Mouse (Mus musculus): ENCODE results near the gene Ppp1r10. TPM values are rescaled to one million over a fixed set of nuclear protein-coding genes. Genes with fewer than 3 reads are reported as not detected.
A peak's percentile ranks its signal among the peaks of the same experiment; 100 is the strongest.

Gene Ppp1r10
- total RNA-seq, 2 experiments from 2014 or later = 22.6 to 44.3 TPM

GRCm38 (mm10) chr17:35978811-35979400 is 62.7 kb downstream of the Ppp1r10 start:
- intact Hi-C loops (cut with DNase I) = loop anchor here (1.0 kb wide), 1 partner anchor 10 kb away; the partner anchor contains the start of gene Abcf1
- no peak for DNase-seq

GRCm38 (mm10) chr17:35979401-35980362 is 63.4 kb downstream of the Ppp1r10 start, which contains the start of the genes Gnl1 and Prr3:
TSS of gene Gnl1 (plus strand) at chr17:35979851.
TSS of gene Prr3 (minus strand) at chr17:35980236.
- intact Hi-C loops (cut with DNase I) = loop anchor here (5.0 kb wide), 1 partner anchor 57 kb away; no protein-coding TSS in a partner anchor
- peak; percentile 87 to 97 for DNase-seq

DNA sequence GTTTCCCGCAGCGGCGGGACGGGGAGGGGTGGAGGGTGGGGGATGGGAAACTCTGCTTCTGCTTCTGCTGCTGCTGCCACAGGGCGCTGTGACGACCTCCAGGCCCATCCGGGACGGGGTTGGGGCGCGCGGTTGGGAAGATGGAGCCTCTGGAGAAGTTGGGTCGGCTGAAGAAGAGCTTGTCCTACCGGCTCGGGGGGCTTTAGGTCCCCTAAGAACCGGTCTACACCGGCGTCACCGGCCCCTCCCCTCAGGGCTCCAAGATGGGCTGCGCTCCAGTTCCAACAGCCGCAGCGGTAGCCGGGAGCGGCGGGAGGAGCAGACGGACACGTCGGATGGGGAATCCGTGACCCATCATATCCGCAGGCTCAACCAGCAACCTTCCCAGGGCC is 64.1 kb downstream of the Ppp1r10 start:
- intact Hi-C loops (cut with DNase I) = loop anchor here (5.0 kb wide), 1 partner anchor 58 kb away; no protein-coding TSS in a partner anchor
- DNase-seq = peak; percentile 55 to 67

DNA sequence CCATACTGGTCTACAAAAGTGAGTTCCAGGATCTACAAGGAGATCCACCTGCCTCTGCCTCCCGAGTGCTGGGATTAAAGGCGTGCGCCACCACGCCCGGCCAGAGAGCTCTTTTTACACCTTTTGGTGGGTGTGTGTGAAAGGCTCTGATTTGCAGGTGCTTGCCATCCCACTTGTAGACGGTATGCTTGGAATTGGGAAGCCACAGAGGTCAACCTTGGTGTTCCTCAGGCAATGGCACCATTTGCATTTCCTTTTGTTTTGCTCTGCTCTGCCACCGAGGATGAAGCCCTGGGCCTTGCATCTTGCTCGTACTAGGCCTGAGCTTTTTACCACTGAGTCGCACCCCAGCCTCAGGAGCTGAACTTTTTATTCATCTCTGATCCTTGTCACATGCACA is 65.5 kb downstream of the Ppp1r10 start:
- no peak for DNase-seq
- intact Hi-C loops (cut with DNase I) = loop anchor here (5.0 kb wide), 1 partner anchor 59 kb away; no protein-coding TSS in a partner anchor

Small RNAs within 50 kb of the gene (microRNA-seq; reads per million reads assigned to microRNA genes)
- gene Gm28033 (ENCODE audit: borderline number of aligned reads in 2 of 2) (0 to 2.0 reads per million in 2 experiments), gene Mir1894 (ENCODE audit: borderline number of aligned reads in 2 of 2) (0.72 to 1.3 reads per million in 2 experiments), gene Mir877 (ENCODE audit: borderline number of aligned reads in 2 of 2) (37.6 to 45.1 reads per million in 2 experiments)

Other genes with a start within 250 kb of the Ppp1r10 start
- 10 to 100 TPM; 31.9 to 33.0 TPM for gene Vars2, start 248.8 kb upstream of the Ppp1r10 start, total RNA-seq (2021)
- 10 to 100 TPM; 16.9 to 17.4 TPM for gene Gtf2h4, start 242.7 kb upstream of the Ppp1r10 start, total RNA-seq (2021)
- 10 to 100 TPM; 29.3 to 37.4 TPM for gene Ddr1, start 211.8 kb upstream of the Ppp1r10 start, total RNA-seq (2021)
- gene Ier3, start 94.8 kb upstream of the Ppp1r10 start, total RNA-seq (2021) = 10 to 100 TPM; 26.8 to 43.0 TPM
- 100 to 1,000 TPM; 154 to 159 TPM for gene Flot1, start 93.2 kb upstream of the Ppp1r10 start, total RNA-seq (2021)
- gene Tubb5, start 78.1 kb upstream of the Ppp1r10 start, total RNA-seq (2021) = 10 to 100 TPM; 87.6 to 91.6 TPM
- gene Mdc1, start 74.9 kb upstream of the Ppp1r10 start, total RNA-seq (2021) = 10 to 100 TPM; 12.2 to 14.2 TPM
- gene Nrm, start 55.1 kb upstream of the Ppp1r10 start, total RNA-seq (2021) = 1 to 10 TPM; 2.3 to 2.4 TPM
- 10 to 100 TPM; 15.6 to 17.0 TPM for gene Ppp1r18, start 50.8 kb upstream of the Ppp1r10 start, total RNA-seq (2021)
- gene Dhx16, start 36.6 kb upstream of the Ppp1r10 start, total RNA-seq (2021) = 10 to 100 TPM; 19.2 to 22.2 TPM
- gene 2310061I04Rik, start 19.0 kb upstream of the Ppp1r10 start, total RNA-seq (2021) = 100 to 1,000 TPM; 109 to 112 TPM
- 1 to 10 TPM; 6.6 to 6.8 TPM for gene Atat1, start 6.4 kb upstream of the Ppp1r10 start, total RNA-seq (2021)
- 10 to 100 TPM; 51.6 to 53.4 TPM for gene Mrps18b, start within 50 bp of the Ppp1r10 start, total RNA-seq (2021)
- gene Abcf1, start 53.3 kb downstream of the Ppp1r10 start, total RNA-seq (2021) = 10 to 100 TPM; 69.8 to 73.4 TPM
- gene Gnl1, start 63.4 kb downstream of the Ppp1r10 start, total RNA-seq (2021) = 10 to 100 TPM; 28.6 to 32.7 TPM
- gene Prr3, start 63.8 kb downstream of the Ppp1r10 start, total RNA-seq (2021) = 1 to 10 TPM; 3.9 to 6.3 TPM
- 10 to 100 TPM in 1 of 2 experiments, 1 to 10 TPM in 1; 6.5 to 14.0 TPM for gene H2-T24, start 104.1 kb downstream of the Ppp1r10 start, total RNA-seq (2021)
- 10 to 100 TPM; 23.7 to 38.9 TPM for gene H2-T23, start 116.4 kb downstream of the Ppp1r10 start, total RNA-seq (2021)
- gene H2-T22, start 126.3 kb downstream of the Ppp1r10 start, total RNA-seq (2021) = 1 to 10 TPM; 9.5 to 10.0 TPM
- not detected for gene Gm6034, start 126.5 kb downstream of the Ppp1r10 start, total RNA-seq (2021)
- 1 to 10 TPM; 3.4 to 4.3 TPM for gene Gm11127, start 141.9 kb downstream of the Ppp1r10 start, total RNA-seq (2021)
- gene Gm19684, start 205.2 kb downstream of the Ppp1r10 start, total RNA-seq (2021) = under 1 TPM; 0.19 to 0.22 TPM
- not detected for gene Gm7030, start 213.0 kb downstream of the Ppp1r10 start, total RNA-seq (2021)